ENCODE assay signal across 22 mouse cellular contexts in the genomic region with DNA sequence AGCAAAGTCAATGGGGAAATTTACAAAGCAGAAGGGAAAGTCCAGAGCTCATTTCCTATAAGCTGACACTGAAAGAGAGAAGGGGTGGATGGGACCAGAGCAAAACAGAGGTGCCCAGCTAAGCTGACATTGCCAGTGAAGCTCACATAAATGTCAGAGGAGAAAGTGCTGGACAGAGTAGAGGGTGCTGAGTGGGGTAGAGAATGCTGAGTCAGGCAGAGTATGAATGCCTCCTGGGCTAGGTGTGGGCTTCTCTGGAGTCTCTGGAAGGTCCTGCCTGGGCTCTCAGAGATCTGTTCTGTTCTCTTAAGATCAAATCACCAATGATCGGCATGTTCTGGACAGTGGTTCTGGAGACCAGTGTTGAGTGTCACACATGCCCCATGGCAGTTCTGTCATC. TPM values are rescaled to one million over a fixed set of nuclear protein-coding genes. Genes with fewer than 3 reads are reported as not detected.
"Had no signal": no experiment of that assay in that cellular context is flagged by ENCODE, and none has a peak within 500 bp of the region (broad histone marks: within the 10 kb centered on the region; RNA-seq: fewer than 3 reads in every experiment).

No protein-coding gene starts in this region.

- H3K4me1 ChIP-seq: limb, embryonic 12.5 days; megakaryocyte, embryonic 14.5 days; midbrain, embryonic 15.5 days; neural tube, embryonic 13.5 days had no signal

- H3K36me3 ChIP-seq: limb, embryonic 12.5 days; midbrain, embryonic 15.5 days; neural tube, embryonic 13.5 days had no signal

- H3K4me3 ChIP-seq: limb, embryonic 12.5 days; megakaryocyte, embryonic 14.5 days; midbrain, embryonic 15.5 days; neural tube, embryonic 13.5 days had no signal

- H3K4me2 ChIP-seq: limb, embryonic 12.5 days; midbrain, embryonic 11.5 days; midbrain, embryonic 15.5 days; neural tube, embryonic 13.5 days had no signal

- H3K27me3 ChIP-seq: limb, embryonic 12.5 days; megakaryocyte, embryonic 14.5 days; midbrain, embryonic 15.5 days; neural tube, embryonic 13.5 days had no signal

- H3K27ac ChIP-seq: kidney, postnatal 0 days; limb, embryonic 12.5 days; midbrain, embryonic 15.5 days; neural tube, embryonic 13.5 days; stomach, postnatal 0 days had no signal

- H3K9ac ChIP-seq: limb, embryonic 12.5 days; midbrain, embryonic 15.5 days; neural tube, embryonic 13.5 days had no signal

- ATAC-seq: intestine, postnatal 0 days; lung, postnatal 0 days; midbrain, embryonic 15.5 days had no signal

- H3K9me3 ChIP-seq: limb, embryonic 12.5 days; midbrain, embryonic 15.5 days; neural tube, embryonic 13.5 days had no signal

- DNase-seq: kidney, adult 9 months; kidney, postnatal 36 days; layer of hippocampus, adult 9-11 months; layer of hippocampus, postnatal 36 days; lung, adult 2 months; lung, postnatal 36 days; retina, postnatal 1 day; right cerebral cortex, postnatal 4 days; thymus, postnatal 4 days had no signal

RNA-seq across cellular contexts. Expression of gene Rnase2b, which starts 3.4 kb away (rescaled TPM):
- total RNA-seq: layer of hippocampus, postnatal 36 days; left cerebral cortex, postnatal 36 days; liver, adult 2 months had no signal
- polyA plus RNA-seq: intestine, postnatal 0 days; kidney, postnatal 0 days; limb, embryonic 12.5 days; liver, adult 2 months; midbrain, embryonic 11.5 days; midbrain, embryonic 15.5 days; neural tube, embryonic 13.5 days; spleen, adult 2 months had no signal

RNA-seq across cellular contexts. Expression of gene Rnase1, which starts 18.9 kb away (rescaled TPM):
- polyA plus RNA-seq: limb, embryonic 12.5 days; midbrain, embryonic 11.5 days; midbrain, embryonic 15.5 days had no signal

RNA-seq across cellular contexts. Expression of gene Ang2, which starts 33.5 kb away (rescaled TPM):
- total RNA-seq: layer of hippocampus, adult 18-20 months; layer of hippocampus, postnatal 36 days; left cerebral cortex, postnatal 36 days; liver, adult 2 months had no signal
- polyA plus RNA-seq: intestine, postnatal 0 days; kidney, postnatal 0 days; limb, embryonic 12.5 days; liver, adult 2 months; lung, adult 2 months; lung, postnatal 0 days; midbrain, embryonic 11.5 days; midbrain, embryonic 15.5 days; neural tube, embryonic 13.5 days had no signal

RNA-seq across cellular contexts. Expression of gene Ear14, which starts 37.8 kb away (rescaled TPM):
- total RNA-seq: layer of hippocampus, adult 18-20 months; left cerebral cortex, postnatal 36 days; liver, adult 2 months had no signal
- polyA plus RNA-seq: intestine, postnatal 0 days; kidney, postnatal 0 days; limb, embryonic 12.5 days; liver, adult 2 months; lung, adult 2 months; lung, postnatal 0 days; midbrain, embryonic 11.5 days; midbrain, embryonic 15.5 days; neural tube, embryonic 13.5 days; spleen, adult 2 months; stomach, postnatal 0 days had no signal
